Mouse (Mus musculus): ENCODE measurements at regions not wholly inside any gene's neighbourhood (a gene's known extent, or its start where the extent isn't known, plus 50 kb on each side); places are given as distances from the start of the nearest gene placed in this dataset.
"Not testable (repeated sequence)": the region's sequence is repeated elsewhere in the genome, so short reads cannot be mapped to it uniquely, and the experiment has no call there.

DNA sequence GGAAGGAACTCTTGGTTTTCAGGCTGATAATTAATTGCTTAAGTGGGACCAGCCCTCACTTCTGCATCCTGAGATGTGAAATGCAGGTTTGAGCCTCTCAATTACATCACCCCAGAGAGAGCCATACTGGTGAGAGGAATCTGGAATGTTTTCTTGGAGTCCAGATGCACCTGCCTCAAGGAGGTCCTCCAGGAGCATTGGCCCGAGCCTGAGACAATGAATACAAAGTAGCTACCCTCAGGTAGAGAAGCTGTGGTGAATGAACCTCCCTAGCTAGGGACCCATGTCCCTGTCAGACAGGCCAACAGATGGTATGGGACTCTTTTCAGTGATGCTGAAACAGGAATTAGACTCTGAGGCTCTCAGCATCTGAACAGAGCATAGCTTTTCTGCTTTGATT is 168.7 kb upstream of the Hs6st1 start:
- Histone ChIP-seq H3K36me3 (ENCODE audit: control insufficient read depth, insufficient read depth) (no peaks in the 10 kb centered on the region), H3K4me1 (replicated peaks; ENCODE audit: control insufficient read depth, insufficient read depth, low read length) (no peaks in the 10 kb centered on the region), H3K4me3 (ENCODE audit: low read depth, low read length) (no peak overlapping the region), H3K9me3 (ENCODE audit: control insufficient read depth) (0 out of 2 replicates have a peak, but pooled peaks cover 8% of the 10 kb centered on the region), H3K4me2 (replicated peaks; ENCODE audit: low read depth) (no peak overlapping the region), H3K27me3 (replicated peaks; ENCODE audit: control insufficient read depth, insufficient read depth, low read length) (no peaks in the 10 kb centered on the region), H3K27ac (ENCODE audit: low read depth, low read length) (no peak overlapping the region), H3K9ac (ENCODE audit: low read depth, low read length) (no peak overlapping the region)
- TF ChIP-seq CTCF (IDR thresholded peaks at IDR 0.05; ENCODE audit: low read depth) = no peak
- 56% methylated on average over 1 of the region's 1 CpGs for WGBS
- ATAC-seq = no peak

GRCm38 (mm10) chr1:35904001-35904547 is 164.1 kb upstream of the Hs6st1 start:
- no peaks in the 10 kb centered on the region for H3K9me3 ChIP-seq (ENCODE audit: control insufficient read depth)
- TF ChIP-seq CTCF (IDR thresholded peaks at IDR 0.05; ENCODE audit: low read depth) = no peak
- no peaks in the 10 kb centered on the region for H3K4me1 ChIP-seq (replicated peaks; ENCODE audit: control insufficient read depth, insufficient read depth, low read length)
- H3K9ac ChIP-seq (ENCODE audit: low read depth, low read length) = no peak overlapping the region
- 92% methylated on average over 9 of the region's 9 CpGs for WGBS
- no peak for ATAC-seq
- no peak overlapping the region for H3K27ac ChIP-seq (ENCODE audit: low read depth, low read length)
- H3K4me2 ChIP-seq (replicated peaks; ENCODE audit: low read depth) = no peak overlapping the region
- H3K4me3 ChIP-seq (ENCODE audit: low read depth, low read length) = no peak overlapping the region
- H3K36me3 ChIP-seq (ENCODE audit: control insufficient read depth, insufficient read depth) = no peaks in the 10 kb centered on the region
- H3K27me3 ChIP-seq (replicated peaks; ENCODE audit: control insufficient read depth, insufficient read depth, low read length) = no peaks in the 10 kb centered on the region

GRCm38 (mm10) chr1:35913551-35913950 is 154.6 kb upstream of the Hs6st1 start:
- 83% methylated on average over 4 of the region's 4 CpGs for WGBS
- no peak for TF ChIP-seq CTCF (IDR thresholded peaks at IDR 0.05; ENCODE audit: low read depth)

DNA sequence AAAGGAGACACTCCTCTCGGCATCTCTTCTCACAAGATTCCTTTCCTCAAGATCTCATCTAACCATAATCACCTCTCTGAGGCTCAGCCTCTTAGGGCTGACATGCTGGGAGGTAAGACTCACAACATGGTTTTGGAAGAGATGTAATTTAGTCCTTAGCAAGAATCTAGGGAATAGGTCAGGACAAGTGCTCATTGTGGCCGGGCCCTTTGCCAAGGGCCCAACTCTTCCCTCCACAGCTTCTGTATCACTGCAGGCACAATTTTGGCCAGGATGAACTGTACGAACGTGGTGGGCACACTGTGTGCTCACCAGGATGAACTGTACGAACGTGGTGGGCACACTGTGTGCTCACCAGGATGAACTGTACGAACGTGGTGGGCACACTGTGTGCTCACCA is 154.0 kb upstream of the Hs6st1 start:
- not testable (repeated sequence) for H3K9ac ChIP-seq (ENCODE audit: low read depth, low read length); H3K4me2 ChIP-seq (replicated peaks; ENCODE audit: low read depth); H3K27ac ChIP-seq (ENCODE audit: low read depth, low read length); H3K4me3 ChIP-seq (ENCODE audit: low read depth, low read length); H3K4me1 ChIP-seq (replicated peaks; ENCODE audit: control insufficient read depth, insufficient read depth, low read length); H3K27me3 ChIP-seq (replicated peaks; ENCODE audit: control insufficient read depth, insufficient read depth, low read length); H3K9me3 ChIP-seq (ENCODE audit: control insufficient read depth); ATAC-seq; H3K36me3 ChIP-seq (ENCODE audit: control insufficient read depth, insufficient read depth)
- WGBS = 85% methylated on average over 8 of the region's 8 CpGs

More at GRCm38 (mm10) chr1:35913551-35913950, 154.6 kb upstream of the Hs6st1 start:
- H3K9me3 ChIP-seq (ENCODE audit: control insufficient read depth) = no peaks in the 10 kb centered on the region
- H3K27me3 ChIP-seq (replicated peaks; ENCODE audit: control insufficient read depth, insufficient read depth, low read length) = no peaks in the 10 kb centered on the region
- ATAC-seq = no peak
- H3K4me1 ChIP-seq (replicated peaks; ENCODE audit: control insufficient read depth, insufficient read depth, low read length) = no peaks in the 10 kb centered on the region
- no peak overlapping the region for H3K9ac ChIP-seq (ENCODE audit: low read depth, low read length)
- no peak overlapping the region for H3K4me2 ChIP-seq (replicated peaks; ENCODE audit: low read depth)
- H3K4me3 ChIP-seq (ENCODE audit: low read depth, low read length) = no peak overlapping the region
- H3K36me3 ChIP-seq (ENCODE audit: control insufficient read depth, insufficient read depth) = no peaks in the 10 kb centered on the region
- no peak overlapping the region for H3K27ac ChIP-seq (ENCODE audit: low read depth, low read length)

DNA sequence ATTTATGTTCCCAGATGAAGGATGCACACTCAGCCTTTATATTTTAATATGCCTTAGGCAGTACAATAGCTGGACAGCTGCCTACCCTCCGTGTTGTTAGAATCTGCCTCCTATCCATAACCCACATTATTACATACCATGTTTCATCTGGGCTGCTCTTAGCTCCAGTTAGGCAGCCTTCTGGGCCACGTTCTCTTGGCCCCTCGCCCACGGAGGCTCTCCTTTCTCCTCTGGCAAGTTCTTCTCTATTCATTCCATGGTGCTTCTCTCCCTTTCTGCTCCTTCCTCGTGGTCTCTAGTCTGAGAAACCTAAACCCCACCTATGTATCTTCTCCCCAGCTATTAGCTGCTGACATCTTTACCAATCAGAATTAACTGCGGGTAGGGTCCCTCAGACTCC is 152.7 kb upstream of the Hs6st1 start:
- no peak overlapping the region for H3K9ac ChIP-seq (ENCODE audit: low read depth, low read length)
- no peak for ATAC-seq
- H3K36me3 ChIP-seq (ENCODE audit: control insufficient read depth, insufficient read depth) = no peaks in the 10 kb centered on the region
- no peak for TF ChIP-seq CTCF (IDR thresholded peaks at IDR 0.05; ENCODE audit: low read depth)
- 88% methylated on average over 6 of the region's 6 CpGs for WGBS
- no peaks in the 10 kb centered on the region for H3K27me3 ChIP-seq (replicated peaks; ENCODE audit: control insufficient read depth, insufficient read depth, low read length)
- no peak overlapping the region for H3K4me2 ChIP-seq (replicated peaks; ENCODE audit: low read depth)
- no peak overlapping the region for H3K27ac ChIP-seq (ENCODE audit: low read depth, low read length)
- H3K4me3 ChIP-seq (ENCODE audit: low read depth, low read length) = no peak overlapping the region
- no peaks in the 10 kb centered on the region for H3K9me3 ChIP-seq (ENCODE audit: control insufficient read depth)
- no peaks in the 10 kb centered on the region for H3K4me1 ChIP-seq (replicated peaks; ENCODE audit: control insufficient read depth, insufficient read depth, low read length)

GRCm38 (mm10) chr1:35919840-35920734 is 148.1 kb upstream of the Hs6st1 start:
- H3K4me1 ChIP-seq (replicated peaks; ENCODE audit: control insufficient read depth, insufficient read depth, low read length) = no peaks in the 10 kb centered on the region
- WGBS = 69% methylated on average over 12 of the region's 12 CpGs
- no peaks in the 10 kb centered on the region for H3K9me3 ChIP-seq (ENCODE audit: control insufficient read depth)
- H3K4me3 ChIP-seq (ENCODE audit: low read depth, low read length) = no peak overlapping the region
- no peaks in the 10 kb centered on the region for H3K36me3 ChIP-seq (ENCODE audit: control insufficient read depth, insufficient read depth)
- no peak overlapping the region for H3K9ac ChIP-seq (ENCODE audit: low read depth, low read length)
- H3K4me2 ChIP-seq (replicated peaks; ENCODE audit: low read depth) = no peak overlapping the region
- no peak for ATAC-seq
- no peak for TF ChIP-seq CTCF (IDR thresholded peaks at IDR 0.05; ENCODE audit: low read depth)
- H3K27me3 ChIP-seq (replicated peaks; ENCODE audit: control insufficient read depth, insufficient read depth, low read length) = no peaks in the 10 kb centered on the region
- no peak overlapping the region for H3K27ac ChIP-seq (ENCODE audit: low read depth, low read length)

All from intestine, postnatal 0 days (tissue).